Mouse (Mus musculus) testis, adult 2 months (tissue): ENCODE measurements around the gene Dapk1.

Source experiments
- CTCF ChIP-seq: fragments of 200-500 bp; IDR thresholded peaks from 2 replicates; pipeline ENCODE4 v1.5.1; 2012; ENCODE audit warnings: low read depth, mild to moderate bottlenecking, inconsistent platforms, low read length, moderate library complexity; ENCODE audit not compliant: control insufficient read depth, insufficient read depth, insufficient replicate concordance
- POLR2A ChIP-seq: fragments of 200-500 bp; IDR thresholded peaks from 2 replicates; pipeline ENCODE4 v1.6.1; 2012; ENCODE audit warnings: low read depth, mild to moderate bottlenecking, inconsistent platforms, low read length, moderate library complexity; ENCODE audit not compliant: control insufficient read depth

GRCm38 (mm10) chr13:60621411-60621965 lies 19.7 kb downstream of the Dapk1 start:
- TF ChIP-seq CTCF (no peak), POLR2A (no peak)
